Mouse (Mus musculus): ENCODE data around the gene Atp8b3. TPM values are rescaled to one million over a fixed set of nuclear protein-coding genes. Genes with fewer than 3 reads are reported as not detected.

The Atp8b3 gene
- polyA plus RNA-seq, 2 experiments from 2014 or later, result not detected

GRCm38 (mm10) chr10:80513739-80514138 is 25.2 kb downstream of the Atp8b3 start:
- no peak for ATAC-seq

GRCm38 (mm10) chr10:80510273-80510660 is 28.7 kb downstream of the Atp8b3 start:
- no peak for ATAC-seq

GRCm38 (mm10) chr10:80509412-80510272 is 29.3 kb downstream of the Atp8b3 start:
- peak; percentile 92 for ATAC-seq

GRCm38 (mm10) chr10:80506222-80506621 is 32.7 kb downstream of the Atp8b3 start:
- ATAC-seq, result peak; percentile 64

- ATAC-seq, result no peak
Observed at GRCm38 (mm10) chr10:80504724-80505123, 34.2 kb downstream of the Atp8b3 start.

- no peak for ATAC-seq
Observed at GRCm38 (mm10) chr10:80503599-80504220, 35.2 kb downstream of the Atp8b3 start.

- ATAC-seq, result no peak
Observed at GRCm38 (mm10) chr10:80502819-80503314, 36.1 kb downstream of the Atp8b3 start.

GRCm38 (mm10) chr10:80502291-80502690 is 36.6 kb downstream of the Atp8b3 start:
- ATAC-seq, result no peak

GRCm38 (mm10) chr10:80496421-80496820 is 42.5 kb downstream of the Atp8b3 start:
- no peak for ATAC-seq

GRCm38 (mm10) chr10:80495901-80496300 is 43.0 kb downstream of the Atp8b3 start:
- no peak for ATAC-seq

GRCm38 (mm10) chr10:80494732-80495131 is 44.2 kb downstream of the Atp8b3 start, which contains the start of gene Onecut3:
TSS of gene Onecut3 (plus strand) at chr10:80494835.
- peak; percentile 78 for ATAC-seq

- no peak for ATAC-seq
Observed at GRCm38 (mm10) chr10:80490051-80490450, 48.9 kb downstream of the Atp8b3 start.

- ATAC-seq, result no peak
Observed at GRCm38 (mm10) chr10:80486862-80487379, 52.0 kb downstream of the Atp8b3 start.

GRCm38 (mm10) chr10:80481002-80481401 is 57.9 kb downstream of the Atp8b3 start:
- no peak for ATAC-seq

- no peak for ATAC-seq
Observed at GRCm38 (mm10) chr10:80478531-80478930, 60.4 kb downstream of the Atp8b3 start.

GRCm38 (mm10) chr10:80475290-80475959 is 63.5 kb downstream of the Atp8b3 start:
- peak; percentile 86 for ATAC-seq

Other genes with a start within 250 kb of the Atp8b3 start
- gene Rps15, start 246.7 kb downstream of the Atp8b3 start, polyA plus RNA-seq (2017; shearing (Covaris generic)), result 1,000 to 10,000 TPM; 1,622 to 1,794 TPM
- gene Apc2, start 243.1 kb downstream of the Atp8b3 start, polyA plus RNA-seq (2017; shearing (Covaris generic)), result under 1 TPM in 1 of 2 experiments, not detected in 1; 0.16 TPM
- gene 2310011J03Rik, start 218.6 kb downstream of the Atp8b3 start, polyA plus RNA-seq (2017; shearing (Covaris generic)), result 10 to 100 TPM; 47.1 to 59.9 TPM
- gene Pcsk4, start 209.6 kb downstream of the Atp8b3 start, polyA plus RNA-seq (2017; shearing (Covaris generic)), result 10 to 100 TPM; 11.9 to 12.3 TPM
- gene Reep6, start 209.2 kb downstream of the Atp8b3 start, polyA plus RNA-seq (2017; shearing (Covaris generic)), result under 1 TPM in 1 of 2 experiments, not detected in 1; 0.51 TPM
- not detected for gene Adamtsl5, start 190.7 kb downstream of the Atp8b3 start, polyA plus RNA-seq (2017; shearing (Covaris generic))
- gene Plk5, start 182.7 kb downstream of the Atp8b3 start, polyA plus RNA-seq (2017; shearing (Covaris generic)), result not detected
- 1 to 10 TPM in 1 of 2 experiments, not detected in 1; 1.3 TPM for gene Mex3d, start 151.5 kb downstream of the Atp8b3 start, polyA plus RNA-seq (2017; shearing (Covaris generic))
- 10 to 100 TPM; 26.7 to 27.2 TPM for gene Mbd3, start 139.6 kb downstream of the Atp8b3 start, polyA plus RNA-seq (2017; shearing (Covaris generic))
- gene Uqcr11, start 132.3 kb downstream of the Atp8b3 start, polyA plus RNA-seq (2017; shearing (Covaris generic)), result 100 to 1,000 TPM; 268 to 337 TPM
- 1 to 10 TPM; 7.5 to 8.5 TPM for gene Tcf3, start 105.5 kb downstream of the Atp8b3 start, polyA plus RNA-seq (2017; shearing (Covaris generic))
- not detected for gene Onecut3, start 44.3 kb downstream of the Atp8b3 start, polyA plus RNA-seq (2017; shearing (Covaris generic))
- gene Rexo1, start 22.4 kb upstream of the Atp8b3 start, polyA plus RNA-seq (2017; shearing (Covaris generic)), result 10 to 100 TPM; 13.6 to 16.4 TPM
- gene Klf16, start 38.2 kb upstream of the Atp8b3 start, polyA plus RNA-seq (2017; shearing (Covaris generic)), result 1 to 10 TPM; 7.2 to 10.0 TPM
- gene Abhd17a, start 51.2 kb upstream of the Atp8b3 start, polyA plus RNA-seq (2017; shearing (Covaris generic)), result 1 to 10 TPM; 2.3 to 9.7 TPM
- gene Scamp4, start 63.7 kb upstream of the Atp8b3 start, polyA plus RNA-seq (2017; shearing (Covaris generic)), result 100 to 1,000 TPM in 1 of 2 experiments, 10 to 100 TPM in 1; 98.1 to 145 TPM
- gene Adat3, start 63.8 kb upstream of the Atp8b3 start, polyA plus RNA-seq (2017; shearing (Covaris generic)), result 1 to 10 TPM; 1.7 to 3.6 TPM
- 10 to 100 TPM; 11.1 to 13.6 TPM for gene Gm49322, start 66.9 kb upstream of the Atp8b3 start, polyA plus RNA-seq (2017; shearing (Covaris generic))
- 10 to 100 TPM in 1 of 2 experiments, 1 to 10 TPM in 1; 6.9 to 12.8 TPM for gene Csnk1g2, start 83.7 kb upstream of the Atp8b3 start, polyA plus RNA-seq (2017; shearing (Covaris generic))
- 1 to 10 TPM; 7.2 to 7.3 TPM for gene Btbd2, start 117.9 kb upstream of the Atp8b3 start, polyA plus RNA-seq (2017; shearing (Covaris generic))
- gene Mknk2, start 139.0 kb upstream of the Atp8b3 start, polyA plus RNA-seq (2017; shearing (Covaris generic)), result 10 to 100 TPM; 37.3 to 51.7 TPM
- gene Mob3a, start 162.9 kb upstream of the Atp8b3 start, polyA plus RNA-seq (2017; shearing (Covaris generic)), result 100 to 1,000 TPM; 265 to 359 TPM
- gene Izumo4, start 163.1 kb upstream of the Atp8b3 start, polyA plus RNA-seq (2017; shearing (Covaris generic)), result 100 to 1,000 TPM in 1 of 2 experiments, 10 to 100 TPM in 1; 89.2 to 116 TPM
- 10 to 100 TPM; 26.7 to 29.1 TPM for gene Ap3d1, start 203.1 kb upstream of the Atp8b3 start, polyA plus RNA-seq (2017; shearing (Covaris generic))
- gene Dot1l, start 216.1 kb upstream of the Atp8b3 start, polyA plus RNA-seq (2017; shearing (Covaris generic)), result 10 to 100 TPM; 13.4 to 15.5 TPM